Mouse (Mus musculus) hindbrain, embryonic 15.5 days (tissue): ENCODE results near the gene Prnp. TPM values are rescaled to one million over a fixed set of nuclear protein-coding genes. Genes with fewer than 3 reads are reported as not detected.

Experiments used
- ATAC-seq: fragments of 200-750 bp; cut with Nextera tagmentation; 2 replicates; pipeline ENCODE4 v1.8.0; 2017; ENCODE audit warnings: low read depth, moderate number of reproducible peaks, moderate TSS enrichment; ENCODE audit not compliant: low FRiP score
- H3K27ac ChIP-seq: fragments of 300-500 bp; sonication (generic); replicated peaks from 2 replicates; pipeline ENCODE4 v1.5.1; 2015; ENCODE audit warnings: mild to moderate bottlenecking, inconsistent platforms
- H3K27me3 ChIP-seq: fragments of 300-500 bp; sonication (generic); 2 replicates; pipeline ENCODE4 v1.6.1; 2015; ENCODE audit warnings: control low read depth, inconsistent platforms
- H3K36me3 ChIP-seq: fragments of 300-500 bp; sonication (generic); 2 replicates; pipeline ENCODE4 v1.6.1; 2015; ENCODE audit warnings: control low read depth, inconsistent platforms
- H3K4me1 ChIP-seq: fragments of 300-500 bp; sonication (generic); replicated peaks from 2 replicates; pipeline ENCODE4 v1.6.1; 2015; ENCODE audit warnings: control low read depth, inconsistent platforms
- H3K4me2 ChIP-seq: fragments of 300-500 bp; sonication (generic); 2 replicates; pipeline ENCODE4 v1.6.1; 2015; ENCODE audit warnings: moderate library complexity, mild to moderate bottlenecking, inconsistent platforms
- H3K4me3 ChIP-seq: fragments of 300-500 bp; sonication (generic); 2 replicates; pipeline ENCODE4 v1.5.1; 2015; ENCODE audit warnings: mild to moderate bottlenecking, inconsistent platforms
- H3K9ac ChIP-seq: fragments of 300-500 bp; sonication (generic); 2 replicates; pipeline ENCODE4 v1.6.1; 2015; ENCODE audit warnings: inconsistent platforms
- H3K9me3 ChIP-seq: fragments of 300-500 bp; sonication (generic); 2 replicates; pipeline ENCODE4 v1.6.1; 2016; ENCODE audit warnings: control low read depth, inconsistent platforms
- WGBS: fragments of 180-500 bp; shearing (Covaris S2); methylation state at CpG from one replicate; pipeline ENCODE4 v1.1.7; 2015; 5-methylcytosine and 5-hydroxymethylcytosine counted together
- polyA plus RNA-seq: library from polyadenylated mRNA; unstranded; fragments of >200 nt; fragmentation: Nextera tagmentation; extraction: Ambion mirVana; gene quantifications from 2 replicates; pipeline ENCODE4 v1.2.1, GENCODE M21; 2015

The Prnp gene
- polyA plus RNA-seq, 1 experiment from 2014 or later: 138 TPM

DNA sequence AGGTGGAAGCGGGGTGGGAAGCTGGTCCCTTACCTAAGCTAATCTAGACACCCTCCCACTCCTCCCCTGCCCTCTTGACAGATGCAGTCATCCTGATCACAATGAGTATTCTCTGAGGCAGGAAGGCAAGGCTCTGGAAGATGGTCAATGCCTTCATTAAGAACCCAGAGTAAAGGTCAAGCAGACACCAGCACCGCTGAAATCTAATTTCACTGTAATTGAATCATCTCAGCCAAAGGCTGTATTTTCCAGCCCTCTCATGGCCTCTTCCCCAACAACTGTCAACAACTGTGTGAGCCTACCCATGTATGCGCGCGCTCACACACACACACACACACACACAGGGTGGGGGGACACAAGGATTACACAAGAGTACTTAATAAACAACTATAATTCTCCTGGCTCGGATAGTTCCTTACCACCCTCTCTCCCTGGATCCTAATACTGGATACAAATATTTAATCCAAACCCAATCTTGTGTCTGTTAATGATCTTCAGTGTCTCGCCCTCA lies 1.3 kb upstream of the Prnp start:
- no peak for ATAC-seq
- H3K9me3 ChIP-seq: no peaks in the 10 kb centered on the region
- no peaks in the 10 kb centered on the region for H3K36me3 ChIP-seq
- H3K4me2 ChIP-seq: no peak overlapping the region
- H3K4me1 ChIP-seq: peaks cover 26% of the 10 kb centered on the region
- H3K4me3 ChIP-seq: no peak overlapping the region
- no peak overlapping the region for H3K27ac ChIP-seq
- H3K9ac ChIP-seq: no peak overlapping the region
- H3K27me3 ChIP-seq: no peaks in the 10 kb centered on the region
- WGBS: 79% methylated on average over 7 of the region's 7 CpGs

DNA sequence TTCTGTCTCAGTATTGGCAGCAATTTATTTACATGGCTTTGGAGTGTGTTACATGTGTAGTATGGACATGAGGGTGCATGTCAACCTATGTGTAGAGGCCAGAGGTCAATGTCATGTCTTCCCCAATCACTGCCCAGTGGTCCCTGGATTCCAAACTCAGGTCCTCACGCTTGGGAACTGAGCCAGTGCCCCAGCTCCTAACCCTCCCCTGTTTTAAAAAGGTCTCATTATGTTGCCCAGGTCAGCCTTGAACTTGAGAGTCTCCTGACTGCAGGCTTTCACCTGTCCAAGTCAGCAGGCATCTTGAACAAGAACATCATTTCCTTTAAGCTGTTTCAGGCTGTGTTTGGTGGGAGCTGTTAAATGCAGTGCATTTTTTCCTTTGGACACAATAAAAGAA lies 822 bp upstream of the Prnp start:
- Histone ChIP-seq H3K4me2 (peak overlapping the region; percentile 63; the same call in 1 of the 2 replicates), H3K4me3 (no peak overlapping the region), H3K27ac (no peak overlapping the region), H3K9ac (no peak overlapping the region), H3K4me1 (peaks cover 31% of the 10 kb centered on the region), H3K9me3 (no peaks in the 10 kb centered on the region), H3K36me3 (no peaks in the 10 kb centered on the region), H3K27me3 (no peaks in the 10 kb centered on the region)
- WGBS: 76% methylated on average over 1 of the region's 1 CpGs
- ATAC-seq: no peak

DNA sequence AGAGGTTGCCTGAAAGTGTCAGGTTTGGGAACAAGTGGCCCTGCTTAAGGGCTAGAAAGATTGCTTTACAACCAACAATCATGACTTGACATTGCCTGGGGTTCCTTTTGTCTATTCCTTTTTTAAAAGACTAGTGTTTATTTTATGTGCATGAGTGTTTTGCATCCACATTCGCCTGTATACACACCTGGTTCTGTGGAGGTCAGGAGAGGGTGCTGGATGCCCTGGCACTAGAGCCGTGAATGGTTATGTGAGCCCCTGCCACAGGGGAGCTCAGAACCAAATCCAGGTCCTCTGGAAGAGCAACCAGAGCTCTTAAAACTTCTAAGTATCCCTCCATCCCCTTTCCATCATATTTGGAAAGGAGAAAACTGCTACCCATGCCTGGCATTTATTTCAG lies 1.1 kb downstream of the Prnp start:
- Histone ChIP-seq H3K9me3 (no peaks in the 10 kb centered on the region), H3K9ac (peak overlapping the region; percentile 97), H3K36me3 (peaks cover 5% of the 10 kb centered on the region), H3K4me2 (peak overlapping the region; percentile 63), H3K4me3 (peak overlapping the region; percentile 88), H3K27ac (peak overlapping the region; percentile 98), H3K4me1 (peaks cover 32% of the 10 kb centered on the region), H3K27me3 (no peaks in the 10 kb centered on the region)
- 35% methylated on average over 2 of the region's 2 CpGs for WGBS
- ATAC-seq: no peak

DNA sequence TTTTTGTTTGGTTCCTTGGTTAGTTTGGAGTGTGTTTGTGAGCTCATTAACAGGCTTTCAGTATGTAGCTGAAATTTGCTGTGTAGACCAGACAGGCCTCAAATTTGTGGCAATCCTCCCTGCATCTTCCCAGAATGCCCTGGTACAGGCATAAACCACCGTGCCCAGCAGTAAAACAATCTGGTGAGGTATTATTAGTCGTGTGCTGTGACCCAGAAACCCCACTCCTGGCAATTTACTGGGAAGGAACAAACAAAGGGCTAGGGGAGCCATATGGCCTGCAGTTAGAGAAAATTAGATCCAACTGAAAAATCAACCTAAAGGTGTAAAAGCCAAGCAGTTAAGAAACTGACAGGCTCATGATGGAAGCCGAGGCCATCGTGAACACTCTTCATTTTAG lies 1.6 kb downstream of the Prnp start:
- WGBS: 25% methylated on average over 4 of the region's 4 CpGs
- peak overlapping the region; percentile 98; the same call in 1 of the 2 replicates for H3K27ac ChIP-seq

DNA sequence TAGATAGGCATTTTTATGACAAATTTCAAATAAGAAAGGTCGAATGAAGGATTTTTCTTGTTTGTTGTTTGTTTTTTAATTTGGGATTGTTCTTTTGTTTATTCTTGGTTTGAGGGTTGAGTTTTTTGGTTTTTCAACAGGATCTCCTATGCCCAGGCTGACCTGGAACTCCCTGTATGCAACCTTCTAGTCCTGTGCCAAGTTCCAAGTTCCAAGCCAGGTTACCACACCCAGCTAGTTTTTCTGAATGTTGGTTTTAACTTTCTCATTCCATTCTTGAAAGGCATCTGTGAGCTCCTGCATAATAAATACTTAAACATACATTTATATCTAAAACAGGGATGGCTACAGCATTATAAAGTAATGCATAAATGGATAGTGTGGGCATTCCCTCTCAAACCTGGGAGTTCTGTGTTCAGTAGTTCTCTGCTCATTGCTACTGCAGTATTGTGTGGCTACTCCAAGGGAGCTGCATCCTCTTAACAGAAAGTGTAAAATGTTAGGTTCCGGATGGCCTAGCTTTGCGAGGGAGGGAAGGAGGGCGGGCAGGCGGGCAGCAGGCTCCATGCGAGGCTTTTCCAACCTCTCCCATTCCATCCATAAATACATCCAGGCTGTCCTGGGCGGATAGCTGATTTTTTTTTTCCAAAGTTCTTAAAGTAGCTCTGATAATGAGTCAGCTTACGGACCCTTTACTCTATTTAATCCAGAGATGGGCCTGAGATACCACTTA lies 3.0 kb downstream of the Prnp start:
- no peaks in the 10 kb centered on the region for H3K9me3 ChIP-seq
- ATAC-seq: no peak
- no peaks in the 10 kb centered on the region for H3K27me3 ChIP-seq
- H3K9ac ChIP-seq: no peak overlapping the region
- WGBS: 83% methylated on average over 8 of the region's 8 CpGs
- H3K36me3 ChIP-seq: peaks cover 19% of the 10 kb centered on the region
- peaks cover 32% of the 10 kb centered on the region for H3K4me1 ChIP-seq
- no peak overlapping the region for H3K27ac ChIP-seq
- H3K4me3 ChIP-seq: no peak overlapping the region
- H3K4me2 ChIP-seq: peak overlapping the region; percentile 63

More for the DNA sequence above, 1.6 kb downstream of the Prnp start:
- H3K36me3 ChIP-seq: peaks cover 10% of the 10 kb centered on the region
- peak overlapping the region; percentile 97 for H3K9ac ChIP-seq
- no peaks in the 10 kb centered on the region for H3K9me3 ChIP-seq
- peak overlapping the region; percentile 88 for H3K4me3 ChIP-seq
- no peak for ATAC-seq
- H3K27me3 ChIP-seq: no peaks in the 10 kb centered on the region
- H3K4me1 ChIP-seq: peaks cover 32% of the 10 kb centered on the region
- peak overlapping the region; percentile 63 for H3K4me2 ChIP-seq

DNA sequence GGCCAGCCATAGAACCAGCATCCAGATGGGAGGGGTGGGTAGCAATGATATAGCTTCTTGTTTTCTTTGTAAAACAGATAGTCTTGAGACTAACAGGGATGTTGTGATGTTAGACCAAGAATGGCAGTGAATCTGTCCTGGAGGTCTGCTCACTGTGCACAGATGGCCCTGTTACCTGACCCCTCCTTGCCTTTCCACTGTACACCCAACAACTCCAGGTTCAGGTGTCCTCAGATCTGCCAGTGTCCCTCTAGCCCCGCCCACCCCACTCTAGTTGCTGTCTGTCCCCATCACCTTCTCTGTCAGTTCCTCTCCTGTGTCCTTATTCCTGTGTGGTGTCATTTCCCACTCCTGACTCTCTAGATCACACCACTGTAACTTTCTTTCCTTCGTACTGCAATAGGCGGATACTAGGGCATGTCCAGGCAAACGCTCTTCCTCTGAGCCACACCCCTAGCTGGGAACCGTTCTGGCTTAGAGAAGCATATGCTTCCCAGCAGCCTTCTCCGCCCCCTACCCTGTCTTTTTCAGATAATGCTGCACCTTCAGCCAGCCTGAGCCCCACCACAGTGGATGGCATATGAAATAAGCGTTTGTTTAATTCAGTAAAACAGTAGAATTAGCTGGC lies 22.7 kb downstream of the Prnp start:
- 74% methylated on average over 7 of the region's 7 CpGs for whole genome bisulfite sequencing
- Histone ChIP-seq H3K4me3 (no peak overlapping the region), H3K4me1 (peaks cover 15% of the 10 kb centered on the region), H3K27ac (no peak overlapping the region), H3K27me3 (no peaks in the 10 kb centered on the region), H3K4me2 (no peak overlapping the region), H3K9me3 (no peaks in the 10 kb centered on the region), H3K36me3 (peaks cover 14% of the 10 kb centered on the region), H3K9ac (no peak overlapping the region)
- no peak for ATAC-seq

- WGBS: 46% methylated on average over 6 of the region's 6 CpGs
- H3K4me1 ChIP-seq: peaks cover 15% of the 10 kb centered on the region
- peaks cover 19% of the 10 kb centered on the region for H3K36me3 ChIP-seq
- H3K9me3 ChIP-seq: no peaks in the 10 kb centered on the region
- H3K9ac ChIP-seq: no peak overlapping the region
- no peak for ATAC-seq
- no peak overlapping the region for H3K4me3 ChIP-seq
- H3K27ac ChIP-seq: no peak overlapping the region; the same call in 1 of the 2 replicates
- no peak overlapping the region for H3K4me2 ChIP-seq
- H3K27me3 ChIP-seq: no peaks in the 10 kb centered on the region
These were observed 23.3 kb downstream of the Prnp start for GRCm38 (mm10) chr2:131933013-131933412.

GRCm38 (mm10) chr2:131933598-131933997 lies 23.9 kb downstream of the Prnp start:
- WGBS: 67% methylated on average over 3 of the region's 3 CpGs
- peaks cover 19% of the 10 kb centered on the region for H3K36me3 ChIP-seq
- H3K4me3 ChIP-seq: no peak overlapping the region
- no peak overlapping the region; the same call in 1 of the 2 replicates for H3K27ac ChIP-seq
- H3K4me1 ChIP-seq: peaks cover 15% of the 10 kb centered on the region
- peak; percentile 40; the same call in 1 of the 2 replicates for ATAC-seq
- H3K4me2 ChIP-seq: no peak overlapping the region
- no peaks in the 10 kb centered on the region for H3K27me3 ChIP-seq
- H3K9me3 ChIP-seq: no peaks in the 10 kb centered on the region
- H3K9ac ChIP-seq: no peak overlapping the region

DNA sequence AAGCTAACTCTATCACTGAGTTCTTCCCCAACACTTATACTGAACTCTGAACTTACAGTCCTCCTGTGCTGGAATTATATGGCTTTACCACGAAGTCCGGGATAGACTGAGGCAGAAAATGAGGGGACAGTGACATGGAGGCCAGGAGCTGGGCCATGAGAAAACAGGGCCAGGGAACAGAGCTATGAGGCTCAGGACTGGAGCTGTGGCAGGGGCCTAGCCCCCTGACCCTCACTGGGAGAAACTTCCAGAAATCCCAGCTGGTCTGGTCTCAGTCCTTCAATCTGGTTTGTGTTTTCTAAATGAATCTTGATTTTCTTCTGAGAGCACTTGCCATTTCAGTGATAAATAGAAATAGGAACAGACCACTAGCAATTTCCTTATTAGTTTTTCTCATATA lies 24.5 kb downstream of the Prnp start:
- H3K4me1 ChIP-seq: peaks cover 15% of the 10 kb centered on the region
- WGBS: 92% methylated on average over 2 of the region's 2 CpGs
- H3K27me3 ChIP-seq: no peaks in the 10 kb centered on the region
- no peak overlapping the region for H3K27ac ChIP-seq
- H3K36me3 ChIP-seq: peaks cover 19% of the 10 kb centered on the region
- no peak overlapping the region for H3K9ac ChIP-seq
- ATAC-seq: no peak
- H3K4me3 ChIP-seq: no peak overlapping the region
- no peaks in the 10 kb centered on the region for H3K9me3 ChIP-seq
- H3K4me2 ChIP-seq: no peak overlapping the region

- no peaks in the 10 kb centered on the region for H3K27me3 ChIP-seq
- peaks cover 19% of the 10 kb centered on the region for H3K36me3 ChIP-seq
- H3K27ac ChIP-seq: no peak overlapping the region
- H3K9me3 ChIP-seq: no peaks in the 10 kb centered on the region
- peaks cover 15% of the 10 kb centered on the region for H3K4me1 ChIP-seq
- WGBS: 84% methylated on average over 10 of the region's 10 CpGs
- no peak overlapping the region for H3K4me2 ChIP-seq
- no peak overlapping the region for H3K9ac ChIP-seq
- H3K4me3 ChIP-seq: no peak overlapping the region
- ATAC-seq: no peak
These were observed 25.8 kb downstream of the Prnp start for GRCm38 (mm10) chr2:131935390-131936105.

- no peak overlapping the region for H3K9ac ChIP-seq
- no peak overlapping the region for H3K4me3 ChIP-seq
- no peak overlapping the region for H3K27ac ChIP-seq
- ATAC-seq: no peak
- no peaks in the 10 kb centered on the region for H3K9me3 ChIP-seq
- peaks cover 15% of the 10 kb centered on the region for H3K4me1 ChIP-seq
- H3K4me2 ChIP-seq: no peak overlapping the region
- H3K36me3 ChIP-seq: peaks cover 16% of the 10 kb centered on the region
- no peaks in the 10 kb centered on the region for H3K27me3 ChIP-seq
- WGBS: 96% methylated on average over 10 of the region's 10 CpGs
These were observed 26.7 kb downstream of the Prnp start for GRCm38 (mm10) chr2:131936410-131936809.
